Mouse (Mus musculus): ENCODE results near the gene Atp6v0b. TPM values are rescaled to one million over a fixed set of nuclear protein-coding genes. Genes with fewer than 3 reads are reported as not detected.

The Atp6v0b gene
- polyA plus RNA-seq, 1 experiment from 2014 or later = 185 TPM

DNA sequence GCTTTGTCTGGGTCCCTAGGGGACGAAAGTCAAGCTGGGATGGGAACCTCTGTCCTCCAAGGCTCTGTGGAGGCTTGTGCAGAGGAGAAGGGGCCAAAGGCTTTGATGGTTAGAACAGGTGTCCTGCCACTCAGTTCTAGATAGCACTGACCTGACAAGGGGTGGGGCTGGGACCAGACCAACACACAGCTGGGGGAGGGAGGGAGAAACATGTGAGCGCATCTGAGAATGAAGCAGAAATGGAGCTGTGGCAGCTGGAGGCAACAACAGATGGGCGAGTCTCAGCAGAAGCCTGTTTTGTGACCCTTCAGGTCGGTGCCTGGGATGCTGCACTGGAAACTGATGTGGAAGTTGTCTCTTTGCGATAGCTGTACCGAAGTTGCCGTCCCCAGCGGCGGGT, 17.8 kb downstream of the Atp6v0b start:
- Histone ChIP-seq H3K36me3 (peaks cover 7% of the 10 kb centered on the region), H3K4me2 (no peak overlapping the region), H3K27ac (no peak overlapping the region), H3K4me1 (peaks cover 24% of the 10 kb centered on the region), H3K9ac (no peak overlapping the region), H3K4me3 (no peak overlapping the region), H3K9me3 (no peaks in the 10 kb centered on the region), H3K27me3 (0 out of 2 replicates have a peak, but pooled peaks cover 4% of the 10 kb centered on the region)
- no peak for ATAC-seq (ENCODE audit: borderline replicate concordance, extremely low read depth, low FRiP score, low TSS enrichment)
- WGBS = 59% methylated on average over 9 of the region's 9 CpGs

DNA sequence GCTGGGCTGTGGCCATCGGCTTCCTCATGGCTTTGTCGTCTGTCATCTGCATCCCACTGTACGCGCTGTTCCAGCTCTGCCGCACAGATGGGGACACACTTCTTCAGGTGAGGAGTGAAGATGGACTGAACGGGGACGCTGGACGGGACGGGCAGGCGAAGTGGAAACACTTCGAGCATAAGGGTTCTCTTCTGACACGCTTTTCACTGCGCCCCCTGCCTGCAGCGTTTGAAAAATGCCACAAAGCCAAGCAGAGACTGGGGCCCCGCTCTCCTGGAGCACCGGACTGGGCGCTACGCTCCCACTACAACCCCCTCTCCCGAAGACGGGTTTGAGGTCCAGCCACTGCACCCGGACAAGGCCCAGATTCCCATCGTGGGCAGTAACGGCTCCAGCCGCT, 19.3 kb downstream of the Atp6v0b start:
- Histone ChIP-seq H3K36me3 (no peaks in the 10 kb centered on the region), H3K4me2 (peak overlapping the region; percentile 20), H3K27me3 (0 out of 2 replicates have a peak, but pooled peaks cover 4% of the 10 kb centered on the region), H3K4me1 (peaks cover 23% of the 10 kb centered on the region), H3K4me3 (no peak overlapping the region), H3K27ac (no peak overlapping the region), H3K9ac (no peak overlapping the region), H3K9me3 (no peaks in the 10 kb centered on the region)
- 19% methylated on average over 24 of the region's 24 CpGs for WGBS
- no peak for ATAC-seq (ENCODE audit: borderline replicate concordance, extremely low read depth, low FRiP score, low TSS enrichment)

DNA sequence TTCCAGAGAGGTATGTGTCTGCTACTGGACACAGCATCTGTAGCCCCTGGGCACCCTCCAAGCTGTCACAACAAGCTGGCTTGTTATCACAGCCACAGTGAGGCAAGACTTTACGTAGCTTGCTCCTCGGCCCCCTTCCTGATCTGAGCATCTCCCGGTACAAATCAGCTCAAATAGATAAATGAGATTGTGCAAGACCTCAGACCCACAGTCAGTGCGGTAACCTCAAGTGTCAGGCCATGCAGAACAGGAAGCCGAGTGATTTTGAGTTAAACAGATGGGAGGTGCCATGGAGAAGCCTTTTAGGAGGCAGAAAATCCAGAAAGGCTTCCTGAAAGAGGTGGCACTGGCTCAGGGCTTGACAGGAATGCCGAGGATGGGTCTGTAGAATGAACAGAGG, 20.1 kb downstream of the Atp6v0b start:
- Histone ChIP-seq H3K9me3 (no peaks in the 10 kb centered on the region), H3K27me3 (0 out of 2 replicates have a peak, but pooled peaks cover 4% of the 10 kb centered on the region), H3K4me2 (no peak overlapping the region), H3K36me3 (no peaks in the 10 kb centered on the region), H3K4me3 (no peak overlapping the region), H3K27ac (no peak overlapping the region), H3K4me1 (peaks cover 22% of the 10 kb centered on the region), H3K9ac (no peak overlapping the region)
- no peak for ATAC-seq (ENCODE audit: borderline replicate concordance, extremely low read depth, low FRiP score, low TSS enrichment)
- WGBS = 43% methylated on average over 6 of the region's 6 CpGs

DNA sequence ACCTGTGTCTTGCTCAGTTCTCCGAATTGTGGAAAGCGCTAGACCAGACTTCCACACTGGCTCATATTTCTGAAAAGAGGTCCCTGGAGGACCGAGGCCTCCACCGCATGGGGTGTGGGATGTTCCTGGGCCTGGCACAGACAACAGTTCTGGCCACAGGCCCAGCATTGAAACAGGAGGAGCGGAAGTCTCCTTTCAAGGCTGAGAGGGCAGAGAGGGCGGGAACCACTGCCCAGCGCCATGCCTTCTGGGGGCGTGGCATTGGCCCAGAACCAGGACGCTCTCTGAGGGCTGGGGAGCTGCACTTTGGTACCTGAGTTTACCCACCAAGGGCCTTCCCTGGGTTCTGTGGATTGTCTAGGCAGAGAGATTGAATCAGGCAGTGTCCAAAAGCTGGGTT, 21.1 kb downstream of the Atp6v0b start:
- H3K27ac ChIP-seq = 0 out of 2 replicates have a peak overlapping the region, but pooled peaks have one; percentile 21
- 52% methylated on average over 9 of the region's 9 CpGs for WGBS
- peak; percentile 46; the same call in 1 of the 2 replicates for ATAC-seq (ENCODE audit: borderline replicate concordance, extremely low read depth, low FRiP score, low TSS enrichment)

DNA sequence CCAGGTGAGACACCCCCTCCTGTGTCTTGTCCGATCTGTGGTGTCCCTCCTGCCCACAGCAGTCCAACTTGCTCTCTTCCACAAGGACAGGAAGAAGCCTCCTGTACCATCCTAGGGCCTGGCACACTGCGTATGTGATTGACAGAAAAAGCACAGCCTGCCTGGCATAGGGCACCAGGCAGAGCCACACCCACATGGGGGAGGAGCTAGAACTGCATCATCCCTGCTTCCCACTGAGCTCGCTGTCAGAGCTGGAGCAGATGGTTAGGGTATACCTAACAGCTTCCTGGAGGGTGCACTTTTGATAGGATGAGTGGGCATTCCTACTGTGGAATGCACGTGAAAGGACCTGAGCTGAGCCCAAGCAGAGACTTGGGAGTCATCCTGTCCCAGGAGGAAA, 24.3 kb downstream of the Atp6v0b start:
- Histone ChIP-seq H3K4me1 (peaks cover 24% of the 10 kb centered on the region), H3K4me2 (no peak overlapping the region), H3K4me3 (no peak overlapping the region), H3K9ac (no peak overlapping the region), H3K36me3 (no peaks in the 10 kb centered on the region), H3K27ac (no peak overlapping the region), H3K27me3 (0 out of 2 replicates have a peak, but pooled peaks cover 4% of the 10 kb centered on the region), H3K9me3 (no peaks in the 10 kb centered on the region)
- 45% methylated on average over 4 of the region's 4 CpGs for WGBS
- ATAC-seq (ENCODE audit: borderline replicate concordance, extremely low read depth, low FRiP score, low TSS enrichment) = no peak

More for the DNA sequence above, 21.1 kb downstream of the Atp6v0b start:
- no peaks in the 10 kb centered on the region for H3K9me3 ChIP-seq
- no peak overlapping the region for H3K4me3 ChIP-seq
- H3K27me3 ChIP-seq = 0 out of 2 replicates have a peak, but pooled peaks cover 4% of the 10 kb centered on the region
- H3K36me3 ChIP-seq = no peaks in the 10 kb centered on the region
- H3K4me2 ChIP-seq = peak overlapping the region; percentile 1; the same call in 1 of the 2 replicates
- peaks cover 24% of the 10 kb centered on the region for H3K4me1 ChIP-seq
- H3K9ac ChIP-seq = no peak overlapping the region

DNA sequence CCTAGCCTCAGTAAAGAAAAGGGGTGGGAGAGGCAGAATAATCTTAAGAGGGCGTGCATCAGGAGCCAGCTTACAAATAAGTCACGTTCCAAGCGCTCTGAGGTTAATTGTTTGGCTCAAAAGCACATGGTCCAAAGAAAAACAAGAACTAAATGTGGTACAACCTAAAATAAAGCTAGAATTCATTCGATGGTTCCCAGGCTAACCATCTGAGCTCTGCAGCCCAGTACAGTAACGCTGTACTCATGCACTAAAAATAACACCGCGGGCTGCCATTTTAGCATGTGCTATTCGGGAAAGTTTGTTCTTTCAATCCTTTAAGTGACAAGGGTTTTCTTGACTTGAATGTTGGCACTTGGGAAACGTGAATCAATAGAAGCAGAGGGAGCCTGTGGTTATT, 26.6 kb downstream of the Atp6v0b start:
- Histone ChIP-seq H3K27ac (no peak overlapping the region), H3K9ac (no peak overlapping the region), H3K27me3 (no peaks in the 10 kb centered on the region), H3K4me3 (no peak overlapping the region), H3K36me3 (no peaks in the 10 kb centered on the region), H3K4me2 (no peak overlapping the region), H3K9me3 (no peaks in the 10 kb centered on the region), H3K4me1 (peaks cover 12% of the 10 kb centered on the region)
- ATAC-seq (ENCODE audit: borderline replicate concordance, extremely low read depth, low FRiP score, low TSS enrichment) = no peak
- WGBS = 81% methylated on average over 9 of the region's 9 CpGs

DNA sequence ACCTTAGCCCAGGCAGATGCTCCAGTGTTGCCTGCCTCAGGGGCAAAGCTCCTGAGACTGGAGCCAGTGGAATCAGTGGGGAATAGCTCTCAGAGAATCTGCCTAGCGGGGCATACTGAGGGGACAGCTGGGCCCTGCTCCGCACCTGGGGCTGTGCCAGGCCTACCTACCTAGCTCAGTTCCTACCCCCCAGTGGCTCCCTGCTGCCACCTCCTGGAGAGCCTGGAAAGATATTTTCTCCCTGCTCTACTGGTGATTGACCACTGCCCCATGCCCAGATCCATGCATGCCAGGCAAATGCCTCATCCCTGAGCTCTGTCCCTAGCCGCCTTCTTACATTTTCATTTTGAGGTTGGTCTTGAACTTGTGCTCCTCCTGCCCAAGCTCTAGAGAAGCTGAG, 28.3 kb downstream of the Atp6v0b start:
- peaks cover 15% of the 10 kb centered on the region for H3K4me1 ChIP-seq
- no peak overlapping the region for H3K9ac ChIP-seq
- no peak overlapping the region for H3K4me2 ChIP-seq
- no peak for ATAC-seq (ENCODE audit: borderline replicate concordance, extremely low read depth, low FRiP score, low TSS enrichment)
- H3K27me3 ChIP-seq = no peaks in the 10 kb centered on the region
- WGBS = 53% methylated on average over 3 of the region's 3 CpGs
- H3K4me3 ChIP-seq = no peak overlapping the region
- H3K36me3 ChIP-seq = no peaks in the 10 kb centered on the region
- H3K9me3 ChIP-seq = no peaks in the 10 kb centered on the region
- no peak overlapping the region for H3K27ac ChIP-seq

DNA sequence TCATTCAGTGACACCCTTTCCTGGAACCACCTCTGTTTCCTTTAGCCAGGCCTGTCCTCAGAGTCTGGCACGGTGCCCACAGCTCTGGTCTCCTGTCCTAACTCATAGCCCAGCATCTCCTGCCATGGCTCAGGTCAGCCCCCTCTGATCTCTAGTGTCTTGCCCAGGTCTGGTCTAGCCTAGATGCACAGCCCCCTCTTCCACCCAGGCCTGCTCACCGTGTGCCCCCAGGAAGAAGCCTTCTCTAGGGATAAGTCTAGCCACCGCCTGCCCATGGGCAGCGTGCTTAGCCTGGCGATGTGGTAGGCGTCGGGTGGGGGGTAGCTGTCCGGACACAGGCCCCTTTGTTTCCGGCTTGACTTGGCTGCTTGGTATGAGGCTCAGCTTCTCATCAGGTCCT, 32.0 kb downstream of the Atp6v0b start:
- Histone ChIP-seq H3K4me2 (no peak overlapping the region), H3K9ac (no peak overlapping the region), H3K9me3 (no peaks in the 10 kb centered on the region), H3K4me3 (no peak overlapping the region), H3K36me3 (no peaks in the 10 kb centered on the region), H3K27ac (no peak overlapping the region), H3K27me3 (no peaks in the 10 kb centered on the region), H3K4me1 (0 out of 2 replicates have a peak, but pooled peaks cover 5% of the 10 kb centered on the region)
- ATAC-seq (ENCODE audit: borderline replicate concordance, extremely low read depth, low FRiP score, low TSS enrichment) = no peak
- 44% methylated on average over 9 of the region's 9 CpGs for WGBS

DNA sequence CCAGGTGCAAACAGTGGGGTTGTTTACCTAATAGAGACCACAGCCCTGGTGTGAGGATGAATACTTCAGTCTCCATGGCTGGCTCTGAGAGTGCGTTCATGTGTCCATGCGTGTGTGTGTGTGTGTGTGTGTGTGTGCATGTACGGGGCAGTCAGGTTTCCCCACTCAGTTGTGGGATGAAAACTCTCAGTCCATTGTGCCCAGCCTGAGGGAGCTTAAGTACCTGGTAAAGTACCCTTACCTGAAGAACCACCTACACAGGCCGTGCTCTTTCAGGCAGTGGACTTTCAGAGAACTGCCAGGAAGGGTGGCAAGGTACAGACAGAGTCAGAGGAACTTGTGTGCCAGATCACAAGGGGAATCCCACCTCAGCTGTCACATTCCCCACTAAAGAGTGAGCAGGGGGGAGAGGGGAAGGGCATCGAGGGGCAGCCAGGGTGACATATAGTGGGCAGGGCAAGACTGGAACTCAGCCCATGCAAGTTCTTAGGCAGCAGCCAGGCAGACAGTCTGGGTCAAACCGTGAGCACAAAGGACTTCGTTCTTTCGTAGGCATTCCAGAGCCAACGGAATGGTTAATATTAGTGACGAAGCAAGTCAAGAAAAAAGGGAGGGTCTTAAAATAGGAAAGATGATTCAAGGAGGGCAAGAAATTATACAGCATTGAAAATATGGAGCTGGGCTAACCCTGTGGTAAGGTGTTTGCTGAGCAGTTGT, 34.8 kb downstream of the Atp6v0b start:
- 75% methylated on average over 10 of the region's 10 CpGs for WGBS
- Histone ChIP-seq H3K36me3 (no peaks in the 10 kb centered on the region), H3K27me3 (no peaks in the 10 kb centered on the region), H3K4me1 (0 out of 2 replicates have a peak, but pooled peaks cover 7% of the 10 kb centered on the region), H3K4me2 (no peak overlapping the region), H3K27ac (no peak overlapping the region), H3K9me3 (no peaks in the 10 kb centered on the region), H3K9ac (no peak overlapping the region), H3K4me3 (no peak overlapping the region)
- no peak for ATAC-seq (ENCODE audit: borderline replicate concordance, extremely low read depth, low FRiP score, low TSS enrichment)

DNA sequence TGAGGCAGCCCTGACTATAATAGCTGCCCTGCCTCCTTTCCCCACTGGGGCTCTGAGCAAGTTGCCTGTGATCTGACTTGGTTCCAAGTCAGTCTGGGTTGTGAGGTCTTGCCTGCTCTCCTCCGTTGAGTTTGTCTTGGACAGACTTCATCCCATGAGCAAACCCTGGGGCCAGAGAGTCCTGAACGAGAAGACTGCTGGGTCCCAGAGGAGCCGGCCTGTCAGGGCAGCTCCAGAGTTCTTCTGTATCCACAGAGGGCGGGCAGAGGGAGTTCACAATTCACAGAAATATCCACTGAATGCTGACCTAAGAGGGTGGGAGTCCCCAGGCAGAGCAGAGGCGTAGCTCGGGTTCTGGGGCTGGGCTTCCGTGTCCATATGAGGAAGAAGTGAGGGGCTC, 36.3 kb downstream of the Atp6v0b start:
- H3K36me3 ChIP-seq = no peaks in the 10 kb centered on the region
- H3K27ac ChIP-seq = no peak overlapping the region
- H3K9me3 ChIP-seq = no peaks in the 10 kb centered on the region
- no peaks in the 10 kb centered on the region for H3K27me3 ChIP-seq
- 0 out of 2 replicates have a peak, but pooled peaks cover 10% of the 10 kb centered on the region for H3K4me1 ChIP-seq
- no peak overlapping the region for H3K4me3 ChIP-seq
- H3K4me2 ChIP-seq = no peak overlapping the region
- 68% methylated on average over 7 of the region's 7 CpGs for WGBS
- ATAC-seq (ENCODE audit: borderline replicate concordance, extremely low read depth, low FRiP score, low TSS enrichment) = no peak
- H3K9ac ChIP-seq = no peak overlapping the region

DNA sequence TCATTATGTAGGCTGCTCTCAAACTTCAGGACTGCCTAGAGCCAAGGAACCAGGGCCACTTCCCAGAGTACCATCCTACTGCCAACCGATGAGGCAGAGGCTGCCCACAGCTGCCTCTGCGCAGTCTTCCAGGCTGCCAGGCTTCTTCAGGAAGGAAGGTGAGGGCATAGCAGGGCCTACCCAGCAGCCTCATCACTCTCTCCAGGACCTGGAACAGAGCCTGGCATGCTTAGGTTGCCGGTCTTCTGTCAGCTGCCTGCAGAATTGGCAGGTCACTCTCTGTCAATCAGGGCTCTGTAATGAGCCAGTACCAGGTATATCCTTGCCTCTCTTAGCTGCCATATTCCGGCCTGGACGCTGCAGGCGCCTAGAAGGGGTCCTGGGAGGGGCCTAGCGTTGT, 37.0 kb downstream of the Atp6v0b start:
- WGBS = 81% methylated on average over 7 of the region's 7 CpGs

DNA sequence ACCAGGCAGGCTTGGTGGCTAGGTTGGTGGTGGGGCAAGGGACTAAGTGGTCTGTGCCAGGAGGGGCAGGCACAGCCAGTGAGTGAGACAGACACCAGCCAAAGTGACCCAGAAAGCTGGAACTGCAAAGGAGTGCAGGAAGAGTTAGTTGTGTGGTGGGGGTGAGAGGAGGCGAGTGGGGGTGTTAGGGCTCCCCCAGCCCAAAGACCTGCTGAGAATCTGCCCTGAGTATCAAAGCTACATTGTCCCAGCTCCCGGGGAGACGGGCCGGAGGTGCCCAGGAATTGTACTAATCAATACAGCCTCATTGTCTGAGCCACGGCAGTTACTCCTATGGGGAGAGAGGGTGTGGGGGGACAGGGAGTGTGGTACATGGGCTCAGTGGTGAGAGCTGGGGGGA, 37.6 kb downstream of the Atp6v0b start:
- Histone ChIP-seq H3K36me3 (no peaks in the 10 kb centered on the region), H3K27ac (no peak overlapping the region), H3K9ac (no peak overlapping the region), H3K4me3 (no peak overlapping the region), H3K9me3 (no peaks in the 10 kb centered on the region), H3K4me2 (no peak overlapping the region), H3K27me3 (no peaks in the 10 kb centered on the region), H3K4me1 (0 out of 2 replicates have a peak, but pooled peaks cover 5% of the 10 kb centered on the region)
- ATAC-seq (ENCODE audit: borderline replicate concordance, extremely low read depth, low FRiP score, low TSS enrichment) = no peak
- 79% methylated on average over 5 of the region's 5 CpGs for WGBS

More for the DNA sequence above, 37.0 kb downstream of the Atp6v0b start:
- H3K4me1 ChIP-seq = 0 out of 2 replicates have a peak, but pooled peaks cover 8% of the 10 kb centered on the region
- H3K36me3 ChIP-seq = no peaks in the 10 kb centered on the region
- no peaks in the 10 kb centered on the region for H3K9me3 ChIP-seq
- no peak for ATAC-seq (ENCODE audit: borderline replicate concordance, extremely low read depth, low FRiP score, low TSS enrichment)
- no peaks in the 10 kb centered on the region for H3K27me3 ChIP-seq
- no peak overlapping the region for H3K27ac ChIP-seq
- H3K9ac ChIP-seq = no peak overlapping the region
- no peak overlapping the region for H3K4me2 ChIP-seq
- H3K4me3 ChIP-seq = no peak overlapping the region

Data from lung, embryonic 15.5 days (tissue).